Mouse (Mus musculus) thymus, adult 2 months (tissue): Measurements from ENCODE around the gene Sept11. TPM values are rescaled to one million over a fixed set of nuclear protein-coding genes. Genes with fewer than 3 reads are reported as not detected.

Experiments
- DNase-seq: peaks from one replicate; pipeline ENCODE4 v3.0.0; 2021
- H3K27ac ChIP-seq: fragments of 200-500 bp; 2 replicates; pipeline ENCODE4 v1.5.1; 2012; ENCODE audit warnings: low read length, control low read depth; ENCODE audit not compliant: control insufficient read depth, insufficient read depth
- H3K27me3 ChIP-seq: fragments of 200-500 bp; 2 replicates; pipeline ENCODE4 v1.6.1; 2012; ENCODE audit warnings: mild to moderate bottlenecking, low read length, moderate library complexity, mixed read lengths; ENCODE audit not compliant: control insufficient read depth, insufficient read depth
- H3K36me3 ChIP-seq: fragments of 200-500 bp; 2 replicates; pipeline ENCODE4 v1.6.1; 2012; ENCODE audit warnings: mild to moderate bottlenecking, low read length, moderate library complexity; ENCODE audit not compliant: control insufficient read depth, insufficient read depth
- H3K4me1 ChIP-seq: fragments of 200-500 bp; replicated peaks from 2 replicates; pipeline ENCODE4 v1.6.1; 2012; ENCODE audit warnings: low read length; ENCODE audit not compliant: control insufficient read depth, insufficient read depth
- H3K4me3 ChIP-seq: fragments of 200-500 bp; 2 replicates; pipeline ENCODE4 v1.5.1; 2012; ENCODE audit warnings: mild to moderate bottlenecking, low read length, control low read depth, moderate library complexity; ENCODE audit not compliant: control insufficient read depth, insufficient read depth
- CTCF ChIP-seq: fragments of 200-500 bp; IDR thresholded peaks from 2 replicates; pipeline ENCODE4 v1.5.1; 2012; ENCODE audit warnings: mild to moderate bottlenecking, control low read depth, low read length, moderate library complexity, borderline replicate concordance; ENCODE audit not compliant: control insufficient read depth, poor library complexity, insufficient read depth; ENCODE audit errors: extremely low read depth
- POLR2A ChIP-seq: fragments of 200-500 bp; IDR thresholded peaks from 2 replicates; pipeline ENCODE4 v1.6.1; 2012; ENCODE audit warnings: mild to moderate bottlenecking, low read length, control low read depth, moderate library complexity; ENCODE audit not compliant: control insufficient read depth, poor library complexity, insufficient read depth; ENCODE audit errors: extremely low read depth
- WGBS: fragments of 180-500 bp; shearing (Covaris S2); methylation state at CpG from one replicate; pipeline ENCODE4 v1.1.7; 2018; 5-methylcytosine and 5-hydroxymethylcytosine counted together
- polyA plus RNA-seq: library from polyadenylated mRNA; depleted of rRNA; stranded (reverse); fragments of >200 nt; gene quantifications from 2 replicates; pipeline ENCODE4 v1.2.3, GENCODE M21; 2012; rRNA removed

Sept11 gene
- polyA plus RNA-seq, 1 experiment, result 39.0 TPM

DNA sequence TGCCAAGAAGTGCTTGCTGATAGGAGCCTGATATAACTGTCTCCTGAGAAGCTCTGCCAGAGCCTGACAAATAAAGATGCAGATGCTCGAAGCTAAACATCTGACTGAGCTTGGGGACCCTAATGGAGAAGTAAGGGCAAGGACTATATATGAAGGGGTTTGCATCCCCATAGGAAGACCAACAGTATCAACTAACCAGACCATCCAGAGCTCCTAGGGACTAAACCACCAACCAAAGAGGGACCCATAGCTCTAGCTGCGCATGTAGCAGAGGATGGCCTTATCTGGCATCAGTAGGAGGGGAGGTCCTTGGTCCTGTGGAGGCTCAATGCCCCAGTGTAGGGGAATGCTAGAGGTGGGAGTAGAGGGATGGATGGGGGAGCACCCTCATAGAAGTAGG lies 131.3 kb downstream of the Sept11 start:
- Histone ChIP-seq H3K27ac (no peak overlapping the region), H3K27me3 (no peaks in the 10 kb centered on the region), H3K4me3 (no peak overlapping the region), H3K36me3 (no peaks in the 10 kb centered on the region), H3K4me1 (0 out of 2 replicates have a peak, but pooled peaks cover 2% of the 10 kb centered on the region)
- 88% methylated on average over 2 of the region's 2 CpGs for WGBS
- DNase-seq, result no peak
- TF ChIP-seq CTCF (no peak), POLR2A (no peak)

Other genes starting within 250 kb of the Sept11 start
- gene Sowahb, start 48.4 kb upstream of the Sept11 start, polyA plus RNA-seq, result 0.65 and 0.82 TPM in 2 replicates
- gene Ccni, start 113.1 kb downstream of the Sept11 start, polyA plus RNA-seq, result 121 and 155 TPM in 2 replicates
- gene 2010109A12Rik, start 113.1 kb downstream of the Sept11 start, polyA plus RNA-seq, result 0.20 and 0.34 TPM in 2 replicates
- gene Ccng2, start 173.8 kb downstream of the Sept11 start, polyA plus RNA-seq, result 78.4 and 142 TPM in 2 replicates